Mouse (Mus musculus) forebrain, embryonic 13.5 days (tissue): ENCODE results near the gene Dusp16. TPM values are rescaled to one million over a fixed set of nuclear protein-coding genes. Genes with fewer than 3 reads are reported as not detected.

ENCODE experiments used
- ATAC-seq: fragments of 200-750 bp; cut with Nextera tagmentation; 2 replicates; pipeline ENCODE4 v1.8.0; 2017
- H3K27ac ChIP-seq: fragments of 300-500 bp; sonication (generic); 2 replicates; pipeline ENCODE4 v1.5.1; 2015; ENCODE audit warnings: inconsistent platforms, mild to moderate bottlenecking, moderate library complexity
- H3K27me3 ChIP-seq: fragments of 300-500 bp; sonication (generic); 2 replicates; pipeline ENCODE4 v1.6.1; 2015; ENCODE audit warnings: mild to moderate bottlenecking, inconsistent platforms
- H3K36me3 ChIP-seq: fragments of 300-500 bp; sonication (generic); 2 replicates; pipeline ENCODE4 v1.6.1; 2015; ENCODE audit warnings: mild to moderate bottlenecking, inconsistent platforms; ENCODE audit not compliant: poor library complexity, severe bottlenecking
- H3K4me1 ChIP-seq: fragments of 300-500 bp; sonication (generic); 2 replicates; pipeline ENCODE4 v1.6.1; 2015; ENCODE audit warnings: inconsistent platforms
- H3K4me2 ChIP-seq: fragments of 300-500 bp; sonication (generic); 2 replicates; pipeline ENCODE4 v1.6.1; 2015; ENCODE audit warnings: inconsistent platforms, mild to moderate bottlenecking, moderate library complexity
- H3K4me3 ChIP-seq: fragments of 300-500 bp; sonication (generic); 2 replicates; pipeline ENCODE4 v1.5.1; 2015; ENCODE audit warnings: mild to moderate bottlenecking, inconsistent platforms
- H3K9ac ChIP-seq: fragments of 300-500 bp; sonication (generic); 2 replicates; pipeline ENCODE4 v1.6.1; 2015; ENCODE audit warnings: mild to moderate bottlenecking, inconsistent platforms
- H3K9me3 ChIP-seq: fragments of 300-500 bp; sonication (generic); replicated peaks from 2 replicates; pipeline ENCODE4 v1.6.1; 2016; ENCODE audit warnings: inconsistent platforms
- WGBS: fragments of 180-500 bp; shearing (Covaris S2); methylation state at CpG from one replicate; pipeline ENCODE4 v1.1.7; 2015; 5-methylcytosine and 5-hydroxymethylcytosine counted together
- polyA plus RNA-seq: library from polyadenylated mRNA; unstranded; fragments of >200 nt; fragmentation: Nextera tagmentation; extraction: Ambion mirVana; gene quantifications from 2 replicates; pipeline ENCODE4 v1.2.1, GENCODE M21; 2015

The Dusp16 gene
- polyA plus RNA-seq, 1 experiment from 2014 or later, result 15.4 TPM

DNA sequence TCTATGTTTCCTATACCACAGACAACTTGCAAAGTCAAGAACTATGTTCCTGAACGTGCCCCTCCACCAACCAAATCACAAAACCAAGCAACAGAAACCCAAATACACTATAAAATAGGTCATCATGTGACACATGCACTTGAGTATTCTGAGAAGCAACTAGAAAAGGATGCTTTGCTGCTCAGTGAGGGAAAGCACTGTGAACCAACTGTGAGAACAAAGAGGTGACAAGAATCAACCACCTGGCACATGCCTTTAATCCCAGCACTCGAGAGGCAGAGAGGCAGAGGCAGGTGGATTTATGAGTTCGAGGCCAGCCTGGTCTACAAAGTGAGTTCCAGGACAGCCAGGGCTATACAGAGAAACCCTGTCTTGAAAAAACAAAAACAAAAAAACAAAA is 6.0 kb downstream of the Dusp16 start:
- no peak overlapping the region for H3K27ac ChIP-seq
- H3K27me3 ChIP-seq, result no peaks in the 10 kb centered on the region
- H3K9ac ChIP-seq, result no peak overlapping the region
- WGBS, result 74% methylated on average over 3 of the region's 3 CpGs
- peaks cover 12% of the 10 kb centered on the region; the same call in 1 of the 2 replicates for H3K4me1 ChIP-seq
- no peak overlapping the region for H3K4me3 ChIP-seq
- H3K36me3 ChIP-seq, result no peaks in the 10 kb centered on the region
- no peak overlapping the region for H3K4me2 ChIP-seq
- no peaks in the 10 kb centered on the region for H3K9me3 ChIP-seq
- no peak for ATAC-seq

DNA sequence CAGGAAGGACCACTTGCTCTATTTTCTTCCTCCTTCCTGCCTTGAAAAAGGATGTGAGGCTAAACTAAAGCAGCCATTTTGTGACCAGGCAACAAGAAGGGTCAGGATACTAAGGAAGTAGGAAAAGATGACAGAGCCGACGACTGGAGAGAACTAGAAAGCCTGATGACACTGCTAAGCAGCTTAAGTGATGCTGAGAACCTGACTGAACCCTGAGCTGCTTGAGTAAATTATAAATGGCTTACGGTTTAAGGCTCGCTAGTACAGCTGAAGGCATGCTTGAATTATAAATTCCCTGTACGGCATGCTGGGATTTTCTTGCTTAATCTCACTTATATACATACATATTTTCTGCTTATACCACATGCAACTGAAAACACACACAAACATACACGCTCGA is 9.5 kb downstream of the Dusp16 start:
- 91% methylated on average over 7 of the region's 7 CpGs for WGBS
- Histone ChIP-seq H3K27me3 (no peaks in the 10 kb centered on the region), H3K9me3 (no peaks in the 10 kb centered on the region), H3K4me1 (no peaks in the 10 kb centered on the region), H3K9ac (no peak overlapping the region), H3K4me3 (no peak overlapping the region), H3K36me3 (no peaks in the 10 kb centered on the region), H3K27ac (no peak overlapping the region), H3K4me2 (no peak overlapping the region)
- ATAC-seq, result no peak

DNA sequence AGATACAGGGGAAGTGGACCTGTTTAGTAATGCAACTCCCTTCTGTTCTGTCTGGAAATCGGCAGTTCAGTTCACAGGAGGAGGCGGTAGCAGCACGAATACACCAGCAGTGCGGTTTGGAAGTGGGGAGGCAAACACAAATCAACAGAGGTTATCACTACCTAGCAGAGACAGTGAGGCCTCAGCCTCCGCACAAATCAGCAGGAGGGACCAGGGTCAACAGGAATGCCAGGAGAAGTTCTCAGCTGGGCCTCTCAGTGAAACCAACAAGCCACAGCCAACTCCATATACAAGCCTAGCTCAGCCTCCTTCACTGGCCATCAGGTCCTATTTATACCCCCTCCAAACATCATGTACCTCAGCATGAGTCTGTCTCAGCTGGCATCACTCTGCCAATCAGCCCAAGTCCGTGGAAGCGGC is 10.9 kb downstream of the Dusp16 start:
- H3K36me3 ChIP-seq, result no peaks in the 10 kb centered on the region
- H3K9me3 ChIP-seq, result no peaks in the 10 kb centered on the region
- ATAC-seq, result no peak
- WGBS, result 84% methylated on average over 7 of the region's 7 CpGs
- H3K27ac ChIP-seq, result no peak overlapping the region
- H3K9ac ChIP-seq, result no peak overlapping the region
- H3K27me3 ChIP-seq, result no peaks in the 10 kb centered on the region
- no peaks in the 10 kb centered on the region for H3K4me1 ChIP-seq
- H3K4me3 ChIP-seq, result no peak overlapping the region
- no peak overlapping the region for H3K4me2 ChIP-seq

DNA sequence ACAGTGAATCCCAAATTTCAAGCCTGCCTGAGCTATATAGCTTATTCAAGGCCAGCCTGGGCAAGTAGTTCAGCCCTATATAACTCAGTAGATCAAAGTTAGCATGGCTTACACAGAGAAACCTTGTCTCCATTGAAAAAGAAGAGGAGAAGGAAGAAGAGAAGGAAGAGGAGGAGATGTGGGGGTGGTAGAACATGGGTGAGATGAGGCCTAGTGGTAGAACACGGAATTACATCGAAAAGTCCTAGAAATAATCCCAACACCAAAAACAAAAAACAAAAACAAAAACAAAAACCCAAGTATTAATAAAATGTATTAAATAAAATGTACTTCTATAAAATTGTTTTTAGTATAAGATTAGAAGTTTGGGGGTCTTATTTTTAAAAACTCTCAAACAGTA is 12.4 kb downstream of the Dusp16 start:
- WGBS, result 71% methylated on average over 2 of the region's 2 CpGs
- Histone ChIP-seq H3K27ac (no peak overlapping the region), H3K9me3 (no peaks in the 10 kb centered on the region), H3K4me1 (no peaks in the 10 kb centered on the region), H3K9ac (no peak overlapping the region), H3K27me3 (no peaks in the 10 kb centered on the region), H3K4me3 (no peak overlapping the region), H3K4me2 (no peak overlapping the region), H3K36me3 (no peaks in the 10 kb centered on the region)
- ATAC-seq, result no peak

DNA sequence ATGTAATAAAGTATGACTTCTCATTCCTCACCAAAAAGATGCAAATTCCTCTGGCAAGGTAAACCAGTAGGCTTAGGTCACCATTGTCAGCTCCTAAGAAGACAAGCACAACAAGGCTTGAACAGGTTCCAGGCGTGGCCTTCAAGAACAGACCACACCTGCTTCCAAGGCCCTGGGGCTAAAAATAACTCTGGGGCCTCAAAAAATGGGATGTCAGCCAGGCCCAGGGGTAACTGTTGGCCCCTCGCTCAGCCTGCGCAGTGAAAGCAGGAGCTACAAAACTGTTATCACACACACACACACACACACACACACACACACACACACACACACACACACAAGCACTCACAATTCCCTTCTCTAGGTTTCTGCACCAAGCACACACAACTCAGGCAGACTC is 18.5 kb downstream of the Dusp16 start:
- Histone ChIP-seq H3K27me3 (no peaks in the 10 kb centered on the region), H3K4me1 (peaks cover 14% of the 10 kb centered on the region), H3K27ac (no peak overlapping the region), H3K9me3 (no peaks in the 10 kb centered on the region), H3K4me2 (no peak overlapping the region), H3K4me3 (no peak overlapping the region), H3K9ac (no peak overlapping the region; the same call in 1 of the 2 replicates), H3K36me3 (no peaks in the 10 kb centered on the region)
- peak; percentile 58; the same call in 1 of the 2 replicates for ATAC-seq
- 60% methylated on average over 3 of the region's 3 CpGs for WGBS

DNA sequence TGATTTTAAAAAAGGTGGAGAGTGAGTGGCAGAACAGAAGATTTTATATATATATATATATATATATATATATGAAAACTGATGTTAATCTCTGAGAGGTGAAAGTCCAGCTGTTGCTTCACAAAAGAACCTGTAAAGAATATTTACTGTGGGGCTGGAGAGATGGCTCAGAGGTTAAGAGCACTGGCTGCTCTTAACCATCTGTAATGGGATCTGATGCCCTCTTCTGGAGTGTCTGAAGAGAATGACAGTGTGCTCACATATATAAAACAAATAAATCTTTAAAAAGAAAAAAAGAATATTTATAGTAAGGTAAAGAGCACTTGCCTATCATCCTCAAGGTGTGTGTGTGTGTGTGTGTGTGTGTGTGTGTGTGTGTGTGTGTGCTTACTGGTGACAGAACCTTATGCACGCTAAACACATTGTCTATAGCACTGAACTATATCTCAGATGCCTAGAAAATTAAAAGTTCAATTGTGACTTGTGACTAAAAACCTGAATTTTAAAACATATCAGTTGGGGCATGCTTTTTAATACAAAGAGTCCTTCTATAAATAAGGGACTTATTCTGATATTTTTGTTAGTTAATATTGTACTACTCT is 19.0 kb downstream of the Dusp16 start:
- Histone ChIP-seq H3K4me3 (no peak overlapping the region), H3K27me3 (no peaks in the 10 kb centered on the region), H3K36me3 (no peaks in the 10 kb centered on the region), H3K4me1 (peaks cover 14% of the 10 kb centered on the region), H3K27ac (no peak overlapping the region), H3K9me3 (no peaks in the 10 kb centered on the region), H3K4me2 (no peak overlapping the region), H3K9ac (no peak overlapping the region)
- no peak for ATAC-seq
- 100% methylated on average over 1 of the region's 1 CpGs for WGBS

DNA sequence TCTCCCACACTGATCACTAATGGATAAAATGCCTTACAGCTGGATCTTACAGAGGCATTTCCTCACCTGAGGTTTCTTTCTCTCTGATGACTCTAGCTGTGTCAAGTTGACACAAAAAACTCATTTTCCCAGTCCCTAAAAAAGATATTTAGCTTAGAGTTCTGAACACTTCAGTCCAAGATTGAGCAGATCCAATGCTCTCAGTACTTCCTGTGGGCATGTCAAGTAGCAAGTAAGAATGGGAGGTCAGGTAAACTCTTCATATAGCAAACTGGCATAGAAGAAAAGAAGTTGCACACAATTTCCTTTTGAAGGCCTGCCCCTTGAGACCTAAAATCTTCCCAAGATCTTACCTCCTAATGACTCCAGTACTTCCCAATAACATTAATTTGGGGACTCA is 22.1 kb downstream of the Dusp16 start:
- H3K9ac ChIP-seq, result no peak overlapping the region

DNA sequence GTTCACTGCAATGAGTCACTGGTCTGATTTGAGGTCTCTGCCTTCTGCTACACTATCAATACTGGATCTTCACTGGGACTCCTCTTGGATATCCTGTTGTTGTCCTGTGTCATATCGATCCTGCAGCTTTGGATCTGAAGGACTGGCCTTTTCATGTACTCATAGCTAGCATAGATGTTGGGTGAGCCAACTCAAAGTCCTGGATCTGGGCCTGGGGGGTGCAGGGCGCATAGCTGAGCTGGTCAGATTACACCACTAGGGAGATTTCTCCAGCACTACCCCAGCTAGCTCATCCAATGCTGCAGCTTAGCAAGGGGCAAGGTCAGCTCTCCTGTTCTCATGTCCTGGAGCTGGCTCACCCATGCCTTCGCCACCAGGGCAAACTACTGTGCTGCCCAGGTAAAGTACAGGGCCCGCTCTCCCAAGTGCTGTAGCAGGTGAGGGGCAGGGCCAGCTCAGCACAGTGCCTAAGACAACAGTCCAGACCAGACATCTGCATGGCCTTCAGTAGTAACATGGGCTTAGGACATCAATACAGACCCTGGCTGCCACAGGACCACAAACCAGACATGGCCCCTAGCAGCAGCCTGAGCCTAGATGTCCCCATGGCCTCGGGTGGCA is 27.9 kb downstream of the Dusp16 start:
- no peak overlapping the region for H3K4me2 ChIP-seq
- peaks cover 39% of the 10 kb centered on the region for H3K4me1 ChIP-seq
- H3K9ac ChIP-seq, result no peak overlapping the region
- ATAC-seq, result no peak
- H3K27me3 ChIP-seq, result no peaks in the 10 kb centered on the region
- no peak overlapping the region for H3K4me3 ChIP-seq
- WGBS, result 94% methylated on average over 5 of the region's 5 CpGs
- H3K27ac ChIP-seq, result no peak overlapping the region
- 0 out of 2 replicates have a peak, but pooled peaks cover 4% of the 10 kb centered on the region for H3K36me3 ChIP-seq
- H3K9me3 ChIP-seq, result no peaks in the 10 kb centered on the region

More for the DNA sequence above, 22.1 kb downstream of the Dusp16 start:
- peaks cover 14% of the 10 kb centered on the region for H3K4me1 ChIP-seq
- no peak overlapping the region for H3K27ac ChIP-seq
- no peak for ATAC-seq
- no peak overlapping the region for H3K4me3 ChIP-seq
- no peaks in the 10 kb centered on the region for H3K27me3 ChIP-seq
- 0 out of 2 replicates have a peak, but pooled peaks cover 4% of the 10 kb centered on the region for H3K36me3 ChIP-seq
- no peaks in the 10 kb centered on the region for H3K9me3 ChIP-seq
- no peak overlapping the region for H3K4me2 ChIP-seq

DNA sequence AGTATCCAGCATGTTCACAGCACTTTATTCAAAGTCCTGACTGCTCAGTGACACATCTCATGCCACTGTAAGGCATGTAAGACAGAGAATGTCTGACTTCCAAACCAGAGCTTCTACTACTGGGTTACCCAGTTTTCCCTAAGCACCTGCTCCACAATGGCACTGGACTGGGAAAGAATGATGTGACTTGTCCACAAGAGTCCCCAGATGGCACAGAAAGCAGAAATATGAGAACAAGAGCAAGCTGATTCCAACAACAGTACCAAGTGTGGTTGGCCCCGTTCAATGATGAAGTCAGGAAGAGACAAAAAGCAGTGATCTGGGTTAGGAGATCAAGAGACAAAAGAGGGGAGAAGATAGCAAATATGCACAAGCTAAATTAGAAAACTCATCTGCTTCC is 29.0 kb downstream of the Dusp16 start:
- H3K4me3 ChIP-seq, result no peak overlapping the region
- no peak overlapping the region for H3K9ac ChIP-seq
- 0 out of 2 replicates have a peak, but pooled peaks cover 4% of the 10 kb centered on the region for H3K36me3 ChIP-seq
- 59% methylated on average over 1 of the region's 1 CpGs for WGBS
- H3K27ac ChIP-seq, result no peak overlapping the region
- H3K4me1 ChIP-seq, result peaks cover 39% of the 10 kb centered on the region
- no peaks in the 10 kb centered on the region for H3K27me3 ChIP-seq
- no peak for ATAC-seq
- H3K9me3 ChIP-seq, result no peaks in the 10 kb centered on the region
- H3K4me2 ChIP-seq, result no peak overlapping the region

DNA sequence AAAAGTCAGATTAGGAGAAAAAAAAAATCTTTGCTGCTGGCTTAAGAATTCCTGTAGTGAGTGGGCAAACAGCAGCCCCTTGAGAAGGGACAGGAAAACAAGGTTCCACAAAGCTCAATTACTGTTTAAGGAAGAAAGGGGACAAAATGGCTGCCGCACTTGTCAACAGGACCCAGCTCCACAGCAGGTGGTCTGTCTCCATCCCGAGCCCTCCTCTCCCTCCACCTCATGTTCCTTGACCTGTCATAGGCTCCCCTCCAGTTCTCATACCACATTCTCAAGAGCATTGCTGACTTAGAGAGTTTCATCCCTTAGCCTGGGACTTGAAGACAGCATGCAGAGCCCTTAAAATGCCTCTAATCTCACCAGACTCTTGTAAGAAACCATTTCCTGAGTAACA is 30.6 kb downstream of the Dusp16 start:
- Histone ChIP-seq H3K9ac (no peak overlapping the region), H3K4me2 (no peak overlapping the region), H3K36me3 (no peaks in the 10 kb centered on the region), H3K9me3 (no peaks in the 10 kb centered on the region), H3K27me3 (no peaks in the 10 kb centered on the region), H3K27ac (peak overlapping the region; percentile 60; the same call in 1 of the 2 replicates), H3K4me3 (no peak overlapping the region), H3K4me1 (peaks cover 39% of the 10 kb centered on the region)
- WGBS, result 18% methylated on average over 2 of the region's 2 CpGs
- ATAC-seq, result no peak

DNA sequence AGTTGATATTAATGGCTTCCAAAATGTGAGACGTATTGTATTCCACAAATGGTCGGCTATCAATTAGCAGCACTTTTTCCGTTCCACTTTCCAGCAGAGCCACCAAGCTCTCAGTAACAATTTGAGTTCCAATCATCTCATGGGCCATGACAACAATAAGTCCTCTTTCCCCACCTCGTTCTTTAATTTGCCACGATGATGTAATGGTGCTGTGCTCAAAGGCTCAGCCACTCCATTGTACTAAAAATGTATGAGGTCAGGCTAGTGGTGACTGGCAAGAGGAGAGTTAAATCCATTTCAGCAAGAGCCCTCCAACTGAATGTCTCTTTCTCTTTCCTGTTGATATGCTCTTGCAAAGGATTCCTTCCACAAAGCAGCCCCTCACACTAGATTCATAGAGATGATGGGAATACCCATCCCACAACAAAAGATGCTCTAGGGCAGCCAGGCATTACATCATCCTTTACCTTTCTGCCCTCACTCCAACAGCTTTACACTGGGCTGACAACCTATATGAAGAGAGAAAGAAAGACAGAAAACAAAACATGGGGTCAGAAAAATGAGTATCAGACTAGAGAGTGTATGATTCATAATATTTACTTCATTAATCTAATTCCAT is 31.4 kb downstream of the Dusp16 start:
- WGBS, result 6% methylated on average over 5 of the region's 5 CpGs
- H3K4me2 ChIP-seq, result peak overlapping the region; percentile 20; the same call in 1 of the 2 replicates
- H3K9ac ChIP-seq, result no peak overlapping the region
- H3K36me3 ChIP-seq, result peaks cover 5% of the 10 kb centered on the region; the same call in 1 of the 2 replicates
- peak; percentile 86 for ATAC-seq
- H3K9me3 ChIP-seq, result no peaks in the 10 kb centered on the region
- H3K27ac ChIP-seq, result peak overlapping the region; percentile 63; the same call in 1 of the 2 replicates
- no peak overlapping the region for H3K4me3 ChIP-seq
- H3K4me1 ChIP-seq, result peaks cover 39% of the 10 kb centered on the region
- no peaks in the 10 kb centered on the region for H3K27me3 ChIP-seq

DNA sequence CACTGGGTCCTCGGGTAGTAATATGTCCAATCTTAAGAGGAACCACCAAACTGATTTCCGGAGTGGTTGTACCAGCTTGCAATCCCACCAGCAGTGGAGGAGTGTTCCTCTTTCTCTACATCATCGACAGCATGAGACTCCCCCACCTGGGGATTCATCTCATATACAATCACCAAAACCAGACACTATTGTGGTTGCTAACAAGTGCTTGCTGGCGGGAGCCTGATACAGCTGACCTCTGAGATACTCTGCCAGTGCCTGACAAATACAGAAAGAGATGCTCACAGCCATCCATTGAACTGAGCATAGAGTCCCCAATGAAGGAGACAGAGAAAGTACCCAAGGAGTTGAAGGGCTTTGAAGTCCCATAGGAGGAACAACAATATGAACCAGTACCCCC is 36.4 kb downstream of the Dusp16 start:
- H3K27ac ChIP-seq, result no peak overlapping the region
- no peak overlapping the region for H3K9ac ChIP-seq
- whole genome bisulfite sequencing, result 97% methylated on average over 4 of the region's 4 CpGs
- no peaks in the 10 kb centered on the region for H3K9me3 ChIP-seq
- H3K4me1 ChIP-seq, result peaks cover 7% of the 10 kb centered on the region
- peaks cover 21% of the 10 kb centered on the region for H3K36me3 ChIP-seq
- H3K4me2 ChIP-seq, result no peak overlapping the region
- H3K4me3 ChIP-seq, result no peak overlapping the region
- ATAC-seq, result no peak
- no peaks in the 10 kb centered on the region for H3K27me3 ChIP-seq
